Mouse (Mus musculus) adrenal gland, adult 18-20 months (tissue): ENCODE results near the gene Tmem116. TPM values are rescaled to one million over a fixed set of nuclear protein-coding genes. Genes with fewer than 3 reads are reported as not detected.
A peak's percentile ranks its signal among the peaks of the same experiment; 100 is the strongest.
"Not testable (repeated sequence)": the region's sequence is repeated elsewhere in the genome, so short reads cannot be mapped to it uniquely, and the experiment has no call there.

Source experiments
- DNase-seq, 2 experiments: peaks; one replicate each; pipeline ENCODE4 v3.0.0; 2021 to 2022; ENCODE audit warnings: low spot score in 2 of 2
- total RNA-seq, 2 experiments: library from RNA; stranded (reverse); gene quantifications; 1 replicate in 1 of 2; 2 replicates in 1 of 2; pipeline ENCODE4 v1.2.3; 2021

Gene Tmem116
- total RNA-seq, 2 experiments from 2014 or later: 2.1 to 2.3 TPM

DNA sequence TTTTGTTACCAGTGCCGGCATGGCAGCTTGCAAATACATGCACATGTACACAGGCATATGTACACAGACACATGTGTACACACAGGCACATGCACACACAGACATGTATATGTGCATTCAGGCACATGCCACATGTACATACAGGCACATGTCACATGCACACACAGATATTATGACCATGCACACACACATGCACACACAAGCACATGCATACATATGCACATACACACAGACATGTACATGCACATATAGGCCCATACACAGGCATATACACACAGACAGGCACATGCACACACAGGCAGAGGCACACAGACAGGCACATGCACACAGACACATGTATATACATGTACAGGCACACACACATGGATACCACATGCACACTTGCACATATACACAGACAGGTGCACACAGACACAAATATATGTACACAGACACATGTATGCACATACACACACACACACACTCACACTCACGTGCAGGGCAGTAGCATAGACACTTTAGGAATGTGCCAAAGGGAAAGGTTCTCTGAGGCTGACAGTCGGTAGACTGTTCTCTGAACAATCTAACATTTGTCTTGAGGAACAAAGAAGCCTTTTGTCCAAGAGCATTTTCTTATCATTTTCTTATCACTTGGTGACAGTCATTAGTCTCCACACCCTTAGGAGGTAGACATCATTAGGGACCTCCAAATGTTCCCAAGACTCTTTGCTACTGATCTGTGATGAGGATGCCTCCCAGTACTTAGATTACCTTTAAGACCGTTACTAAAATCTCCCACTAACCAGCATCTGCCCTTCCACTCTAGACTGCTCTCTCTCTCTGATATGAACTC lies 9.9 kb downstream of the Tmem116 start:
- no peak for DNase-seq

DNA sequence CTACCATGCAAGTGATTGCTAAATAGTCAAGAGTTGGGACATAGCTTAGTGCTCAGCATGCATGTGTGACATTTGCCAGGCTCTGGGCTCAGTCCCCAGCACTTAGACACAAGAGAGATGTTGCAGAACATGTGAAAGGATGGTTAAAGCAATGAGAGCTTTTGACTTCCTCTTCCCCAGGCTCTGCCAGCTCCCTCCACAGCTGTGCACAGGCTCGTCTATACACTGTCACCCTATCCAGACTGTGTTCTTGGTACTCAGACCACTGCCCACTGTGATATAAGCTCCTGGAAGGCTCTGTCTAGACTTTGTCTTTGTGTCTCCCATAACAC lies 10.4 kb downstream of the Tmem116 start:
- no peak for DNase-seq

DNA sequence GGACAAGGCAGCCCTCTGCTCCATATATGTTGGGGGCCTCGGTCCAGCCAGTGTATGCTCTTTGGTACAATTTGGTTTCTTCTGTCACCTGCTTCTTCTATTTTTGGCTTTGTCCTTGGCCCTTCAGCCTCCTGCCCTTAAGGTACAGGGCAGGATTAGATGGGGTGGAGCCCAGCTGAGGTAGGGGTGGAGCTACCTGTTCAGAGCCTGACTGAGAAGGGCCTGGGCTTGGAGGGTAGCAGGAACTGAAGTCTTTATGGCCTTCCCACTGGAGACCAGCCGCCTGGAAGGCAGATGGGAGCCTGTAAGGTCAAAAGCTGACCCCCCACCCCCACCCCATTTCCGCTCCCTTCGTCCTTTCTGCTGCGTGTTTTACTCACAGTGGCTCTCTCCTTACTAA lies 11.3 kb downstream of the Tmem116 start:
- no peak for DNase-seq

DNA sequence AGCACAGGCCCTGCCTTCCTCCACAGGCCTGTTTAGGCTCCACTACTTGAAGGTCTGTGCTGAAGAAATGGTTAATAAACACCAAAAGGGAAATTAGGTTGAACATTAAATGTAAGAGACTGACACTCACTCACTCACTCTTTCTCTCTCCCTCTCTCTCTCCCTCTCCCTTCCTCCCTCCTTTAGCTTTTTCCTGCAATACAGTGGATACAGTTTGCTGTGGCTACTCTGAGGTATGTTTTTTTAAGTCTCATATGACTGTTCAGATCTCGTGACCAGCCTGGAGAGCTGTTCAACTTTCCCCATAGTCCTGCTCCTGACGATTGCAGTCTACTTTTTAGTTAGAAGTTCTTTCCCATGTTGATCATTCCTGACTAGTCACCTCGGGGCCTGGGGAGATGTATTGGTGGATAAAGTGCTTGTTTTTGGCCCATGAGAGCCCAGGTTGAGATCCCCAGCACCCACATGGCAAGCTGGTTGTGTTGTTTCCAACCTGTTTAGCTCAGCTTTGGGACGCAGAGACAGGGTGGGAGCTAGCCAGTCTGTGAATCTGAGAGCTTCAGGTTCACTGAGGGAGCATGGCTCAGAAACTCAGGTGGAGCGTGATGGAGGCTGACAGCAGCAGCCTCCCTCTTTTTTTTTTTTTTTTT lies 12.0 kb downstream of the Tmem116 start:
- no peak for DNase-seq

DNA sequence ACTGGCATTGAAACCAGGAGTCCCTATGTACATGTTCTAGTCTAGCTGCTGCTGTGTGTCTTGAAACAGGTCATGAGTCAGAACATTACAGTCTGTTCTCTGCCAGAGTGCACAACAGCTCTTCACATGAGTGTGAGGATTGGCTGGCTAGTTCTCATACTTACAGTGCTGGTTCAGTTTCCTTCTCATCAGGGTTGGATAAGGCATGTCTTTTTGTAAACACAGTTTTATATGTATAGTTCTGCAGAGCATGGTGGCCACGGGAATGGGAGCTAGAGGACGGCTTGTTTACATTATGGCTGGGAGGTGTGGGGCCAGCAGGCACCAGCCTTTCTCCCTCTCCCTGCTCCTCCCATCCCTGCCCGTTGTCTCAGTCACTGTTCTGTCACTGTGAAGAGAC lies 17.9 kb downstream of the Tmem116 start:
- DNase-seq: no peak

DNA sequence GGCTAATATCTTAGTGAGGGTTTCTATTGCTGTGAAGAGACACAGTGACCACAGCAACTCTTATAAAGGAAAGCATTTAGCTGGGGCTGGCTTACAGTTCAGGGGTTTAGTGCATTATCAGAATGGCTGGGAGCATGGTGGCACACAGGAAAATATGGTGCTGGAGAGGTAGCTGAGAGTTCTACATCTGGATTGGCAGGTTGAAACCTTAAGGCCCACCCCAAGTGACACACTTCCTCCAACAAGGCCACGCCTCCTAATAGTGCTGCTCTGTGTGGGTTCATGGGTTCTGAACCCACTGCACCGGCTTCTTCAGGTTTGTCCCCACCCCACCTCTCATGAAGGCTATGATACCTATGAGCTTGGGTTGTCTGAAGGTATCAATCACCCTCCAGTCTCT lies 20.7 kb downstream of the Tmem116 start:
- no peak for DNase-seq

DNA sequence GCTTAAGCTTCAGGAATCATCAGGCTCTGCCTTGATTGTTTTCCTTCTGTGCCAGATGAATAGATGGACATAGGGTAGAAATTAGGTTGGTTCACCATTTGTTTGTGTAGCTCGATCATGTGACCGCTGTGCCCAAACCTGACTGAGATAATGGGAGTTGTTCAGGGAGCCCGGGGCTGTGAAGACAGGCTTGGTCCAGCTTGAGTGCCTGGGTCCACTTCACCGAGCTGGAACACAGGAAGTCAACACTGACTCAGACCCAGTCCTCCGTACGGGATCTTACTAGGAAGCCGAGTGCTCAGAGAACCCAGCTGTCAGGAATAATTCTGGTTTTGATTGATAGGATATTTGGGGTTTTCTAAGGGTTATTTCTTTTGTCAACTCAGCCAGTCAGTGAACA lies 22.9 kb downstream of the Tmem116 start:
- DNase-seq: no peak

DNA sequence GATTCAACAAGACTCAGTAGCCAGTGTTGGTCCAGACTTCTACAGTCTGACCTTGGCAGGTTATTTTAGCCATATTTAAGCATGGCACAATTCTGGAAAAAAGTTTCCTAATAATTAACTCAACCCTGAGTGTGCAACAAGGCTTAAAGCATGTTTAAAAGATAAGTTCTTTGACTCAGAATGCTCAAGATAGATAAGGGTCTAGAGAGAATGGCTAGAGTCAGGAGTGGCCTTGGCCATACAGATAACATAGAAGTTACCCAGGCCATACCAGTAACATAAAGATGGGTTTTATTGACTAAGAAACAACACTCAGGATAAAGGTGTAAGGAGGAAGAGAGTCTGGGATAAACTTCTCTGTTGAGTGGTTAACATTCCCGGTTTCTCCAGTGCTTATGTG lies 24.3 kb downstream of the Tmem116 start:
- no peak for DNase-seq

DNA sequence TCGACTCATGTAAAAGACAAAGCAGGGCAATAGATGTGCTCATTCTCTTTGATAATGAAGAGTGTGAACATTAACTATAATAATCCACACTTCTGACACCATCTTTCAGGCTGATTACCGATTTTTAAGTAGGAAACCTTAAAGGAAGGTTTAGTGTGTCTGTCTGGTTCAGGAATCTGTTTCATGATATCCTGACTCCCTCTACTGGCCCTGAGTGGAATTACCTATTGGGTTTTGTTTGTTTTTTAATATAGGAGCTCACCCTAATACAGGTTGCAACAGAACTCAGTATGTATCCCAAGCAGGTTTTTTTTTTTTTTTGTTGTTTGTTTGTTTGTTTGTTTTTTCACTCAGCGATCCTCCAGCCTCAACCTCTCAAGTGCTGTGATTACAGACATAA lies 26.0 kb downstream of the Tmem116 start:
- DNase-seq: no peak

DNA sequence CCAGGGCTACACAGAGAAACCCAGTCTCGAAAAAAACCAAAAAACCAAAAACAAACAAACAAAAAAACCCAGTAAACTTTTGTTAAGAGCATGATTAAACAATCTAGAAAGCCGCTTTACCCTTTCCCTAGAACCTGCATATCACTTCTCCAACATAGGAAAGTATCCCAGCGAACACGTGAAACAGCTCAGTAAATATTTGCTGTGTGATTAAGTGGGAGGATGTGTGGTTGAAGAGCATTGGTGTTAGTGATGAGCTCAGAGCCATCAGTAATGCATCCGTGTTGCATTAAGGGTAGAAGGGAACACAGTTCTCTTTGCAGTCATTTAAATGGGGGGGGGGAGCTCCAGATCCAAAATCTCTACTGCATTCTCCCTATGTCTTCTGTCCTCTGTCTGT lies 33.1 kb downstream of the Tmem116 start:
- no peak for DNase-seq

DNA sequence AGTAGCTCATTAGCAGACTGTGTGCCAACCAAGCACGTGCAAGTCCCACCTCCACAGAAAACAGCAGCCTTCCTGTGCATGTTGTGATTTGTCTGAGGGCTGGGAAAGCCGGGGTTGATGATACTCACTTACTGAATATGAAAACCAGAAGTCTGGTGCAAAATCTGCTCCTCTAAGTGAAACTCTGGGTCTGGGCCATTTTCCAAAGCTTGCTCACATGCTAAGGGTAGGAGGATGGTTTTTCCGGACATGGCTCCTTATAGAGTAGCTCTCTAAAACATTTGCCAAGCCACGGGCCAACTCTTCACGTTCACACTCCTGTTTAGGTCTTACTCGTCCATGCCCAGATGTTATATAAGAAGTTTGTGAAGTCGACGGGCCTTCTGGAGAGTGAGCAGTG lies 41.6 kb downstream of the Tmem116 start:
- DNase-seq: no peak

DNA sequence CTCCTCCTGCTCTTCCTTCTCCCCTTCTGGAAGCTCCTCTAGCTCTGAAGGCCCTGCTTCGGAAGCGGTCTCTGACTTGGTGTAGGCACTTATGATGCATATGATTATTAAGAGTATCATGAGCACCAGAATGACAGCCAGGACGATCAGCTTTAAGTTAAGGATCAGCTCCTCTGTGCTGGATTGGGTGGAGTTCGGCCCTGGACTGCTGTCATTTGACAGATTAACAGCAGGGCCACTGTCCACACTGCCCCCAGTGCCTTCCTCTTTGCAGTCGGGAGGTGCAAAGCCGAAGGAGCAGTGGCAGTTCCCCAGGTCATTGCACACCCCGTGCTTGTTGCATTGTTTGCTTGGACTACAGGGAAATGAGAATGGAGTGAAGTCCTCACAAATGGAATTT lies 49.0 kb downstream of the Tmem116 start:
- no peak for DNase-seq

DNA sequence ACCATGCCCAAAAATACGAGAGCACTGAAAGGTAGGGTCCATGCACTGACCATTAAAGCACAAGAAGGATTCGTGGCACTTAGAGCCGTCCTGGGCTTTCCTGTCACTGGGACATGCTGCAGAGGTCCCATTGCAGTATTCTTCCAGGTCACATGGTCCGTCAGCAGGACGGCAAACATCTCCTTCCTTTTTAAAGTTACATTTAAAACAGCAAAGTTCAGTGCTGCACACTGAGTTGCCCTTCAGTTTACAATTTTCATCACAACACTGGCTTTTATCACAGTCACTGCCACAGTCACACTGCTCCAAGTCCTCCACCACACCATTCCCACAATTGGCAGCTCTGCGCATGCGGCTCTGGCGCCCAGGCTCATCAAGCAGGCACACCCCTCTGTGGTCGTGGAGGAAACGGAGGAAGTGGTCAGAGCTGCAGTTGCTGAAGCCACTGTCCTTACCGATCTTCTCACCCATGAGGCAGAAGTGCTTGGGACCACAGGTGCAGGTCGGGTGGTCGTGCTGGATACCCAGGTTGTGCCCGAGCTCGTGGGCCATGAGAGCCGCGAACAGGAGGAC lies 49.8 kb downstream of the Tmem116 start:
- not testable (repeated sequence) for DNase-seq

DNA sequence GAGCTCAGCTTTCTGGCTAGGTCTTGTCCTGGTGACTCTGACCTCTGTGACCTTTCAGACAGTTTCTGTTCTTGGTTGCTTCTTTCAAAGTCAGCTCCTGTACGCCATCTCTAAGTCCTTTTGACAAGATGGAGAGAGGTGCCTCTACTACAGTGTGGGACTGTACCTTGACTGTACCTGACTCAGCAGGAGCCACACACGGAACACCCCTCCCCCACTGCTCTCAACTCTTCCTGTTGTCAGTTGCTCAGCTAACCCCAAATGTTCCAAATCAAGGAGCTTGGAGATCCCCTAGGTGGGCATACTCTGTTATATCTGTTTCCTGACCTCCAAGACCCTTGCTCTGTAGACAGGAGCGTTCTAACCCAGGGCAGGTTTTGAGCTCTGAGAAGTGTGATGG lies 51.5 kb downstream of the Tmem116 start, which contains the start of gene Adam1b:
Gene Adam1b, minus strand, starts transcription at position 205 of the 400 bp plus-strand sequence.
- DNase-seq: no peak

DNA sequence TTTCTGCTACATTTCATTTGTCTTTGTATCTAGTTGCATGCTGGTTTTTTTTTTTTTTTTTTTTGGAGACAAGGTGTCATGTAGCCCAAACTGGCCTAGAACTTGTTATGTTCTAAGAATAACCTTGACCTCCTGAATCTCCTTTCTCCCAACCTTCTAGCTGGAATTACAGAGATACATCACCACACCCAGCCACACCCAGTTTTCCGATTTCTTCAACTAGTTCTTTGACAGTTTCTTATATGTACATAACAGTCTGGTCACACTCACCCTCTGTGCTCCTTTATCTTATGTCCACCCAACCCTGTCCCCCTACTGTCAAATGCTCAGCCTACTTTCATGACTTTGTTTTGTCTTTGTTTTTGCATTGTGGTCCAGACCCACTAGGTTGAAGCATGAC lies 55.2 kb downstream of the Tmem116 start:
- DNase-seq: no peak

DNA sequence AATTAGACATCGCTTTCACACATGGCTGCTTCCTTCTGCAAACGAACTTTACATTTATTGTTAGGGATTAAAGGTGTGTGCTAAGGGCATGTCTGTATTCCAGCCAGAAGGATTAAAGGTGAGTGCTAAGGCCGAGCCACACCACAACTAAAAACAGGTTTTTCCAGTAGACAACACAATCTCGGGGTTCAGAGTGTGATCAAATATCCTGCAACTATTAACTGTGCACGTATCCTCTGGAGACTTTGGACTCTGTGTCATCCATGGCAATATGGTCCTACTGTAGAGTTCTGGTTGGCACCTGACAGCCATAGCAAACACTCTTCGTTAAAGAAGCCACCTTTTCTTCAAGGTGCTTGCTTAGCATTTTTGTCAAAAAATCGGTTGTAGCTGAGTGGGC lies 58.3 kb downstream of the Tmem116 start:
- DNase-seq: no peak

DNA sequence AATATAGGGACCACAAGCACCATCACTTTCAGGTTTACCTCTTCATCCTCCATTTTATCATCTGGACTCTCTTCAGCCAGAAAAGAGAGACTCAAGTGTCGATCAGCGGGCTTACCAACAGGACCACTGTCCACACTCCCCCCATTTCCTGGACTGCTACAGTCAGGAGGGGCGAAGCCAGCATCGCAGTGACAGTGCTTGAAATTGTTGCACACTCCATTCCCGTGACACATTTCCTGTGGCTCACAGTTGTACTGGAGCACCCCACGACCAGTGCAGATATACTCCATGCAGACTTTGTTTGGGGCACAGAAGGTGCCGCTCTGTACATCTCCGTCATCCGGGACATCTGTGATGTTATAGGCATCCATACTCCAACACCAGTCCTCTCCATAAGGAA lies 67.3 kb downstream of the Tmem116 start:
- DNase-seq: no peak

DNA sequence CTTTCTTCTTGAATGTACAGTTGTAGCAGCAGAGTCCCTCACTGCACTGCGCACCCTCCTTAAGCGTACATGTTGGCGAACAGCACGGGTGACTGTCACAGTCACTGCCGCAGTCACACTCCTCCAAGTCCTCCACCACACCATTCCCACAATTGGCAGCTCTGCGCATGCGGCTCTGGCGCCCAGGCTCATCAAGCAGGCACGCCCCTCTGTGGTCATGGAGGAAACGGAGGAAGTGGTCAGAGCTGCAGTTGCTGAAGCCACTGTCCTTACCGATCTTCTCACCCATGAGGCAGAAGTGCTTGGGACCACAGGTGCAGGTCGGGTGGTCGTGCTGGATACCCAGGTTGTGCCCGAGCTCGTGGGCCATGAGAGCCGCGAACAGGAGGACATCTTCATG lies 68.1 kb downstream of the Tmem116 start:
- not testable (repeated sequence) for DNase-seq

DNA sequence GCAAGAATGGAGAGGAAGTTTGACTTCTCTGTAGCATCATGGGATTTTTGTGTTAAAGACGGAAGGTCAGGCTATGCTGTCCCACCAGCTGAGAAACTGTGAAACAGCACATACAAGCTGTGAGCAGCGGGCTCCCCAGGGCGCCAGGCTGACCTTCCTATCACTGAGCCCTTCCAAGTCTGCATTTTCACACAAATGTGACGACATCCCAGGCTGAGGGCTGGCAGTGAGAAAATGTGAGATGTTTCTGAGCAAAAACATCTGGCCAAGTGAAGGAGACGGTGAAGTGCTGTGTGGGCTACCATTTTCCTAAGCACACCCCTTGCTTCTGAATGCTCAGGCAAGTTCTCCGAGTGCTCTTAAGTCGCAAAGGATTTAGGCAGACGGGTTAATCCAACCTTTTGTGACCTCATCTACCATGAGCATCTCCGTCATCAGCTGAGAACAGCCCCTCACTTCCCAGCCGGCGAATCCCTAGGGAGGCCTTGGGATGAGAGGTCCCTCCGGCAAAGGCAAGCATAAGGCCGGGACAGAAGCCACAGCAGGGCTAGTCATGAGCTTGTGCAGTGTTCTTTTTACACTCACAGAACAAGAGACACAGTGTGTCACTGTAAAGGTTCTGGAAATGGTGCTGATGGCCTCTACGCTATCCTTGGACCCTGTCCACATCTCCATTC lies 74.2 kb downstream of the Tmem116 start:
- DNase-seq: no peak

DNA sequence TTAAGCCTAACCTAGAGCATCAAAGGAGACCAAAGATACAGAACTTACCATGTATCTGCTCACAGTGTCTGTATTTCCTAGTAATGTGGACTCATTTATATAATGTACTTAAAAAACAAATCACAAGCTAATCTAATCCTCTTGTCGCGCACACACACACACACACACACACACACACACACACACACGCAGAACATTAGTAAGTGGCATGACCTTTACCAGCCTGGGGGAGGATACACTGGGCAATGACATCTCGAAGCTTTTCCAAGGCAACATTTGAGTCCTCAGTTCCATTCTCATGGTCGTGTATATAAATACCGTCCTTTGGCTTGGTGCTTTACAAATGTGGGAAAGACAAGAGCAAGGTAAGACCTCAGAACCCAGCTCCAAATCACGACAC lies 74.8 kb downstream of the Tmem116 start:
- DNase-seq: peak in 1 of 2 experiments; percentile 25

DNA sequence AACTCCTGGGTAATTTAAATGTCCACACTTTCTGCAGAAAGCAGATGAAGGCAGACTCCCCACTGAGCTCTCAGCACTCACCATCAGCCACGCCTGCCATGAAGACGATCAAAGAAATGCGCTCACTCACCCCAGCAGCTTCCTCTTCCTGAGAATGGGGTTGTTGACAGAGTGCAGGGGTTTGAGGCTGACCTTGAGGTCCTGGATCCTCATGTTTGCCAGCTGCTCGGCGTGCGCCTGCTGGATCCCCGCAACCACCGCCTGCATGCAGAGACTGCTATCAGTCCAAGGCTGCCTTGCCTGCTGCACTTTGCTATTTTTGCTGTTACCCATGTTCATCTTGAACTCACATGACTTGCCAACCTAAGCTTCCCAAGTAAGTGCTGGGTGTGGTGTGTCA lies 75.3 kb downstream of the Tmem116 start:
- DNase-seq: peak in 1 of 2 experiments; percentile 40

DNA sequence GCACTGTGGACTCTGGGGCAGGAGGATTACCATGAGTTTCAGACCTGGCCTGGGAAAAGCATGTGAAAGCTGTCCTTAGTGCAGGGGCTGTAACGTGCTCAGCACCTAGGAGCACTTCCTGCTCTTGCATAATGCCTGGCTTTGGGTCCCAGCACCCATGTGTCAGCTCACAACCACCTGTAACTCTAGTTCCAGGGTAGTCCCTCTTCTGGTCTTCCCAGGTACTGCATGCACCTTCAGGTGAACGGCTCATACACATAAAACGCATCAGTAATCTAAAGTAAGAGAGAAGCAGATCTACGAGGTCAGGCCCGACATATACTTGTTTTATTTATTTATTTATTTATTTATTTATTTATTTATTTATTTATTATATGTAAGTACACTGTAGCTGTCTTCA lies 82.8 kb downstream of the Tmem116 start:
- DNase-seq: no peak
